Mouse (Mus musculus) forebrain, postnatal 0 days (tissue): ENCODE measurements around the gene Foxl2. TPM values are rescaled to one million over a fixed set of nuclear protein-coding genes. Genes with fewer than 3 reads are reported as not detected.

Experiments used
- ATAC-seq: fragments of 200-750 bp; cut with Nextera tagmentation; 2 replicates; pipeline ENCODE4 v1.8.0; 2017; ENCODE audit warnings: mild to moderate bottlenecking, moderate library complexity
- DNase-seq: peaks from one replicate; pipeline ENCODE4 v3.0.0-alpha.2; 2015
- H3K27ac ChIP-seq: fragments of 300-500 bp; sonication (generic); 2 replicates; pipeline ENCODE4 v1.5.1; 2014; ENCODE audit warnings: low read depth, mild to moderate bottlenecking, antibody characterized with exemption, low read length, moderate library complexity, mixed read lengths
- H3K27me3 ChIP-seq: fragments of 300-500 bp; sonication (generic); 2 replicates; pipeline ENCODE4 v1.6.1; 2014; ENCODE audit warnings: mild to moderate bottlenecking, low read length, mixed read lengths; ENCODE audit not compliant: insufficient read depth
- H3K36me3 ChIP-seq: fragments of 300-500 bp; sonication (generic); 2 replicates; pipeline ENCODE4 v1.6.1; 2014; ENCODE audit warnings: mild to moderate bottlenecking, moderate library complexity; ENCODE audit not compliant: insufficient read depth
- H3K4me1 ChIP-seq: fragments of 300-500 bp; sonication (generic); 2 replicates; pipeline ENCODE4 v1.6.1; 2014; ENCODE audit warnings: antibody characterized with exemption; ENCODE audit not compliant: insufficient read depth
- H3K4me2 ChIP-seq: fragments of 300-500 bp; sonication (generic); 2 replicates; pipeline ENCODE4 v1.6.1; 2014; ENCODE audit warnings: low read depth, mild to moderate bottlenecking, moderate library complexity
- H3K4me3 ChIP-seq: fragments of 300-500 bp; sonication (generic); 2 replicates; pipeline ENCODE4 v1.5.1; 2014; ENCODE audit warnings: low read depth, low read length, mixed read lengths
- H3K9ac ChIP-seq: fragments of 300-500 bp; sonication (generic); 2 replicates; pipeline ENCODE4 v1.6.1; 2014; ENCODE audit warnings: mild to moderate bottlenecking
- H3K9me3 ChIP-seq: fragments of 300-500 bp; sonication (generic); 2 replicates; pipeline ENCODE4 v1.6.1; 2016; ENCODE audit warnings: low read length
- CTCF ChIP-seq: sonication (generic); IDR thresholded peaks from 2 replicates; pipeline ENCODE4 v1.5.1; 2016; ENCODE audit warnings: antibody characterized with exemption, control low read depth, low read depth
- WGBS: fragments of 180-500 bp; shearing (Covaris S2); extraction: QIAGEN DNeasy Blood & Tissue Kit; methylation state at CpG from one replicate; pipeline ENCODE4 v1.1.7; 2014; 5-methylcytosine and 5-hydroxymethylcytosine counted together
- polyA plus RNA-seq: library from polyadenylated mRNA; unstranded; fragments of >200 nt; fragmentation: Nextera tagmentation; extraction: Ambion mirVana; gene quantifications from 2 replicates; pipeline ENCODE4 v1.2.1, GENCODE M21; 2015
- total RNA-seq: library from RNA; depleted of rRNA; stranded (reverse); fragments of >200 nt; gene quantifications from 2 replicates; pipeline ENCODE4 v1.2.3, GENCODE M21; 2014

Gene Foxl2
- total and polyA plus RNA-seq, 2 experiments from 2014 or later: 0.61 to 0.71 TPM

DNA sequence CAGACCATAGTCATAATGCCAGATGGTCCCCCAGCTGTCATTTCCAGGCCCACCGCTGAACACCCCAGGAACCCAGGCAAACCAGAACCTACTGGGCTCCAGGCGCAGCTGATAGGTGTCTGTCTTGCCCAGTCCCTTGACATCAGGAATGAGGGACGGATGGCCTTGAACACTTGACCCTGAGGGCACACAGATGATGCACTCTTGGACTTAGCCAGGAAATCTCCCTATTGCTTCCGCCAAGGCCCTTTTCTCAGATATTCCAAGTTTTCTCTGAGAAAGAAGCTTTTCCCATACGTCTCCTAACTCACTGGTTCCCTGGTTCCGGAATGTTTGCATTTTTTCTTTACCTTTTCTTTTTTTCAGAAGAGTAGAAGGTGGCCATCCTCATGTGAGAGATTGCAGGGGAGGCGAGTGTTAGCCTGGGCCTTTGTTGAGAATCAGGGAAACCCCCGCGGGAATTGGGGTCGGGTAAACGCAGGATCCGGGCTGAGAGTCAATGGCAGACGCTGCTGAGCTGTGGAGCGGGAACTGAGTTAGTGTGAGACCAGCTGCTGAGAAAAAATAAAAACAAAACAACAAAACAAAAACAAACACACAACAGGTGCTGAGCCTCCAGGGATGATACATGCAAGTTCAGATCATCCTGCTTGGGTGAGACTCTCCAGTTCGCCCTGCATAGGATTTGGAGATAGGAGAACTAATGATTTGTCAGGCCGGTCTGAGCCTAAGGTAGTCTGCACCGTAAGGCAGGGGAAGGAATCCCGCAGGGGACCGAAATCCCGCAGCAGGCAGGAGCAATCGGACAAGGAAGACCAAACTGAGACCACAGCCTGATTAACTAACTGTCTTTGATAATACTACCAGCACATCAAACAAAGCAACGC is 6.7 kb downstream of the Foxl2 start:
- Histone ChIP-seq H3K4me1 (no peaks in the 10 kb centered on the region), H3K27ac (no peak overlapping the region), H3K36me3 (no peaks in the 10 kb centered on the region), H3K4me2 (no peak overlapping the region), H3K4me3 (no peak overlapping the region), H3K9me3 (no peaks in the 10 kb centered on the region), H3K27me3 (peaks cover 67% of the 10 kb centered on the region), H3K9ac (no peak overlapping the region)
- DNase-seq (no peak), ATAC-seq (no peak)
- WGBS: 5% methylated on average over 22 of the region's 22 CpGs
- no peak for TF ChIP-seq CTCF

DNA sequence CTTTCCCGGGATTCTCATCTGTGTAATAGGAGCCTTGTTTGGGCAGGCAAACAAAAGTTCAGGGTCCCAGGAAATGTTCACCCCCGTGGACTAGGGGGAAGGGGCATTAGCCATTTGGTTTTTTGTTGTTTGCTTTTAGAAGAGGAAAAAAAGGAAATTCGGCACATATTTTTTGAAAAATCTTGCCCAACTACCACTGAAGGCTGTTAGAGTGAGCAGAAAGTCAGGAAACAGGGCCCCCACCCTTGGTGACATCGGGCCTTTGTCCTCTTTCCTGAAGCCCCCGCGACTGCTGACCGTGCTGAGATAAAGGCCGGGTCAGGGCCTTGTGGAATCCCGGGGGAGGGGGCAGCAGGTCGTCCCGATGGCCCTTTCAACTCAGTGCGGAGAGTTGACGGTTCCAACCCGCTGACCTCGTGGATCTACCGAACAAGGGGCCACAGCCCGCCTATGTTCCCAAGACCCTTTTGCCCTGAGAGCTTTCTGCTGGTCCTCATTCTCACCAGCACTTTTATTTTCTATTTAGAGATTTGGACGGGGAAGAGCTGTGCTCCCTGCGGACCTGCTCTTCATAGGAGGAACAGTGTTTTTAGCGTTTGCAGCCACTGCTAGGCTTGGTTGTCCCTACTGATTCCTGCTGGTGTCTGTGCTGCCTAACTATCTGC is 7.5 kb downstream of the Foxl2 start:
- Histone ChIP-seq H3K27me3 (peaks cover 74% of the 10 kb centered on the region), H3K9ac (no peak overlapping the region), H3K9me3 (no peaks in the 10 kb centered on the region), H3K4me1 (no peaks in the 10 kb centered on the region), H3K4me3 (no peak overlapping the region), H3K27ac (no peak overlapping the region), H3K36me3 (no peaks in the 10 kb centered on the region), H3K4me2 (no peak overlapping the region)
- TF ChIP-seq CTCF: no peak
- no peak for DNase-seq
- WGBS: 1% methylated on average over 20 of the region's 20 CpGs
- no peak for ATAC-seq

DNA sequence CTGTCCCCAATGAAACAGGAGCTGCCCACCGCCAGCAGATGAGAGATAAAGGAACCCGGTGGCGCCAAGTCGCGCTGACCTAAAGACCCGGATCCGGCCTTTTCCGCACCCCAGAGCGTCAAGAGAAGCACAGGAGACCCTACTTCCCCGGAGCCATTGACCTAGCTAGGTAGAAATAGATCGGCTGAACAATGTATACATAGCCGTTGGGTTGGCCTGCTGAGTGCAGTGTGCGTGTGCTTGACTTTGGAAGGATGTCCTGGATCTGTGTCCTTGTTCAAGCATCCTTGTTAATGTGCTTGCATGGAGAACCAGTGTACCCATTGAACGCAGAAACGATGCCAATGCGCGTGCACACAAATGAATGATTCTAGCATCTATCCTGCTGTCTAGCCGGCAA is 8.6 kb downstream of the Foxl2 start:
- no peak overlapping the region for H3K4me3 ChIP-seq
- 4% methylated on average over 18 of the region's 18 CpGs for whole genome bisulfite sequencing

DNA sequence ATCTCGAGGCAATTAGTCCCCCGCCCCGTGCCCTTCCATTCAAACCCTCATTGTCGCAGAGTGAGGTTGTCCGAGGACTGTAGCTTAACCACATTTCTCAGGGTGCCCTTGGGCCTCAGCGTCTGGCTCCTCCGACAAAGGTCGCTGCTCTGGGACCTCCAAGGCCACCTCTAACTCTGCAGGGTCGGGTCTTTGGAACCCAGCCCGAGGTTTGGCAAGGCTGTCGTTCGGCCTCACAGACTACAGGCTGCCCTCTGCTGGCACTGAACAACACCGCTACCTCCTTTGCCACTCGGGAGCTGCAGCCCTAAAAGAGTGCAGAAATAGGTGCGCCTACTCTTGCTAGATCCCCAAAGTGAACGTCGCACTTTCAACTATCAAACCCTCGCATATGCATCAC is 10.0 kb downstream of the Foxl2 start:
- no peaks in the 10 kb centered on the region for H3K4me1 ChIP-seq
- TF ChIP-seq CTCF: peak; percentile 70
- H3K9me3 ChIP-seq: no peaks in the 10 kb centered on the region
- 0 out of 2 replicates have a peak overlapping the region, but pooled peaks have one; percentile 4 for H3K4me2 ChIP-seq
- DNase-seq (peak; percentile 59), ATAC-seq (peak; percentile 12; the same call in 1 of the 2 replicates)
- no peak overlapping the region for H3K4me3 ChIP-seq
- H3K9ac ChIP-seq: no peak overlapping the region
- no peaks in the 10 kb centered on the region for H3K36me3 ChIP-seq
- H3K27me3 ChIP-seq: peaks cover 68% of the 10 kb centered on the region
- H3K27ac ChIP-seq: no peak overlapping the region
- under 1% methylated on average over 18 of the region's 18 CpGs for WGBS

More for the DNA sequence above, 8.6 kb downstream of the Foxl2 start:
- DNase-seq: peak; percentile 42
- H3K36me3 ChIP-seq: no peaks in the 10 kb centered on the region
- no peaks in the 10 kb centered on the region for H3K9me3 ChIP-seq
- peaks cover 74% of the 10 kb centered on the region for H3K27me3 ChIP-seq
- no peak overlapping the region for H3K27ac ChIP-seq
- no peak for ATAC-seq
- H3K4me1 ChIP-seq: no peaks in the 10 kb centered on the region
- no peak overlapping the region for H3K9ac ChIP-seq
- no peak for TF ChIP-seq CTCF
- H3K4me2 ChIP-seq: no peak overlapping the region

DNA sequence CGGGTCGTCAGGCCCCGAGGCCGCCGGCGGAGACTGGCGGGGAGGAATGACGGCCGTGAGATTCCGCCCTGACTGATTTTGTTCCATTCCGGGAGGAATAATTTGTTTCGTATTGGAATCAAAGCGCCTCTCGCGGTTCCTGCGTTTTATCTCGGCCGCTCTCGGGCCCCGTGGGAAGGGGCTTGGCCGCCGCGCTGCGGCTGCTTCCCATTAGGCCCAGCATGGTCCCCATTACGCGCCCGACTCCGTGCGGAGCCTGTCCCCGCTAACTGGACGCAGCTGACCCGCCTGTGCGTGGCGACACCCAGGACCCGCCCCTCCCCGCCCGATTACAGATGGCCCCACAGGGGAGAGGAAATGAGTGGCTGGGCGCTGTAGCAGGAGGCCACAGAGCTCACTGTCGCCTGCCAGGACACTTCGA is 18.0 kb downstream of the Foxl2 start:
- H3K4me2 ChIP-seq: peak overlapping the region; percentile 41
- no peak overlapping the region for H3K27ac ChIP-seq
- 4% methylated on average over 40 of the region's 40 CpGs for WGBS
- ATAC-seq (no peak; the same call in 1 of the 2 replicates), DNase-seq (no peak)
- 0 out of 2 replicates have a peak overlapping the region, but pooled peaks have one; percentile 6 for H3K9ac ChIP-seq
- H3K4me3 ChIP-seq: peak overlapping the region; percentile 27
- peaks cover 70% of the 10 kb centered on the region for H3K27me3 ChIP-seq
- H3K9me3 ChIP-seq: 0 out of 2 replicates have a peak, but pooled peaks cover 6% of the 10 kb centered on the region
- H3K36me3 ChIP-seq: no peaks in the 10 kb centered on the region
- no peak for TF ChIP-seq CTCF
- no peaks in the 10 kb centered on the region for H3K4me1 ChIP-seq

DNA sequence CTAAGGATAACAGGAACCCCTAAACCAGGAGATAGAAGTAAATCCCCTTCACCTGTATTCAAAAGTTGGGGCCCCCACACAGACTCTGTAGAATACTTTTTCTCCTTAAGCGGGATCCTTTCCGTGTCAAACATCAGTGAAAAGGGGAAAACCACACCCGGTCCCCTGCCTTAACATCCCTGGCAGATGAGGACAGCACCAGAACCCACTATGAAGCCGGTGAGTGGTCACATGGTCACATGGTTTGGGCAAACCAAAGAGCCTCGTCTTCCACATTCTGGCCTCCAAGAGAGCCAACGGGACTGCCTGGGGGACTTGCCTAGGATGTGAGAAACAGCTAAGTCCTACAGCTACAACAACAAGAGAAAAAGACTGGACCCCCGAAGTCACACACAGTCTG is 18.5 kb downstream of the Foxl2 start:
- no peak overlapping the region for H3K27ac ChIP-seq
- no peaks in the 10 kb centered on the region for H3K4me1 ChIP-seq
- H3K9ac ChIP-seq: no peak overlapping the region
- DNase-seq: no peak
- 0 out of 2 replicates have a peak, but pooled peaks cover 6% of the 10 kb centered on the region for H3K9me3 ChIP-seq
- no peaks in the 10 kb centered on the region for H3K36me3 ChIP-seq
- no peak for TF ChIP-seq CTCF
- WGBS: 5% methylated on average over 7 of the region's 7 CpGs
- H3K27me3 ChIP-seq: peaks cover 70% of the 10 kb centered on the region
- H3K4me3 ChIP-seq: no peak overlapping the region
- no peak for ATAC-seq
- H3K4me2 ChIP-seq: peak overlapping the region; percentile 41

DNA sequence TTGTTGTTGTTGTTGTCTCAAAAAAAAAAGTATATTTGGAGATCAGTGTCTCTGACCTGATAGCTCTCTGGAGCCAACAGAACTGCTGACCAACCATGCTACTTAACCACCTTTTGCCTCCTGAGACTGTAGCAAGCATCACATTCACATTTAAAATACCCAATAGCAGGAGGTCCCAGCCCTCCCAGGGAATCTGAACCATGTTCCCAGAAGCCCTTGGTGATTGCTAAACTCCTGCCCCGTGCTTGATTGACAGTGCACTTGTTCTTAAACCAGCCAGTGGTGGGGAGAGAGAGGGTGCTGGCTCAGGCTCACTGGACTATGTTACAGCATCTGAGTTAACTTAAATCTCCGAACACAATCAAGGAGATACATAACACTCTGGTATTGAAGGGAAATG is 19.8 kb downstream of the Foxl2 start:
- WGBS: 37% methylated on average over 2 of the region's 2 CpGs
- peaks cover 64% of the 10 kb centered on the region for H3K27me3 ChIP-seq
- no peaks in the 10 kb centered on the region for H3K4me1 ChIP-seq
- ATAC-seq (no peak), DNase-seq (no peak)
- H3K27ac ChIP-seq: no peak overlapping the region
- H3K4me3 ChIP-seq: no peak overlapping the region
- 0 out of 2 replicates have a peak, but pooled peaks cover 6% of the 10 kb centered on the region for H3K9me3 ChIP-seq
- H3K9ac ChIP-seq: no peak overlapping the region
- H3K36me3 ChIP-seq: no peaks in the 10 kb centered on the region
- TF ChIP-seq CTCF: no peak
- no peak overlapping the region for H3K4me2 ChIP-seq
